Mouse (Mus musculus) bone marrow macrophage, adult 2 months (primary cell): Measurements from ENCODE around the gene Eml6.

ENCODE experiments used
- CTCF ChIP-seq: IDR thresholded peaks from 2 replicates; pipeline ENCODE4 v1.5.1; 2012; ENCODE audit warnings: low read depth, mild to moderate bottlenecking, low read length, moderate library complexity
- POLR2A ChIP-seq: IDR thresholded peaks from 2 replicates; pipeline ENCODE4 v1.6.1; 2012; ENCODE audit warnings: mild to moderate bottlenecking, low read depth, low read length, borderline replicate concordance

DNA sequence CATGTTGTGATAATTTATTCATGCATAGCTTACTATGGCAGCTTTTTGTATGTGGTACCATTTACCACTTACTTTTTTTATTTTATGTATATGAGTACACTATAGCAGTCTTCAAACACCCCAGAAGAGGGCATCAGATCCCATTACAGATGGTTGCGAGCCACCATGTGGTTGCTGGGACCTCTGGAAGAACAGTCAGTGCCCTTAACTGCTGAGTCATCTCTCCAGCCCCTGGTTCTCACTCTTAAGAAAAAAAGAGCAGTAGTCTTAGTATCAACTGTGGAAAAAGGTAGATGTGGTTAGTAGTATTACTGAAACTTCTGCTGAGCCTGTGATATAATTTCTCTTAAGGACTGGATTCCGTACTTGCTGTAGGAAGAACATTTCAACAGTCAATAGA lies 301.6 kb downstream of the Eml6 start:
- TF ChIP-seq POLR2A (no peak), CTCF (no peak)
